Mouse (Mus musculus): ENCODE results near the gene Nmu. TPM values are rescaled to one million over a fixed set of nuclear protein-coding genes. Genes with fewer than 3 reads are reported as not detected.

Gene Nmu
- polyA plus RNA-seq, 1 experiment from 2014 or later = not detected

DNA sequence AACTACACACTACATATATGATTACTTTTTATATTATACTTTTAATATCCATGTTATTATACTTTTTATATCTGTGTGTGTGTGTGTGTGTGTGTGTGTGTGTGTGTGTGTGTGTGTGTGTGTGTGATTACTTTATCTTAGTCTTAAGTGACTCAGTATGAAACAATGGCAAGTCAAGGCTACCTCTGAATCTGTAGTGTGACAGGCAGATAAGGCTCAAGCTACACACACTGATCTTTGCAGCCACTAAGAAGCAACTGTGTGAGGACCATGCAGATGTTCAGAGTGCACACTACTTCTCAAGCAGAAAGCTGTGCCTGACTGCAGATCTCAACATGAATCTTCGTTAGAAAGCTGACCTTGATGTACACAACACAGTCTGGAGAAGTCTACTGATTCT is 79.7 kb downstream of the Nmu start:
- 95% methylated on average over 1 of the region's 1 CpGs for WGBS
- H3K36me3 ChIP-seq (ENCODE audit: control insufficient read depth, insufficient read depth, low read length) = no peaks in the 10 kb centered on the region
- H3K4me2 ChIP-seq (ENCODE audit: low read depth, low read length) = no peak overlapping the region
- H3K4me1 ChIP-seq (ENCODE audit: control insufficient read depth, insufficient read depth, low read length) = no peaks in the 10 kb centered on the region
- H3K27me3 ChIP-seq (replicated peaks; ENCODE audit: control insufficient read depth, insufficient read depth, low read length) = no peaks in the 10 kb centered on the region
- no peaks in the 10 kb centered on the region for H3K9me3 ChIP-seq (ENCODE audit: control insufficient read depth, low read length)
- no peak overlapping the region for H3K4me3 ChIP-seq (ENCODE audit: low read depth, low read length)
- DNase-seq (ENCODE audit: low spot score) (no peak), ATAC-seq (ENCODE audit: low read depth) (no peak)
- H3K9ac ChIP-seq (ENCODE audit: low read depth, low read length) = no peak overlapping the region
- no peak overlapping the region for H3K27ac ChIP-seq (replicated peaks; ENCODE audit: low read depth, low read length)

Other genes with a start within 250 kb of the Nmu start
- gene Srd5a3, start 223.5 kb downstream of the Nmu start, polyA plus RNA-seq (2014; fragmentation: Nextera tagmentation; extraction: Ambion mirVana) = 27.6 and 31.0 TPM in 2 replicates
- 126 and 130 TPM in 2 replicates for gene Tmem165, start 179.9 kb downstream of the Nmu start, polyA plus RNA-seq (2014; fragmentation: Nextera tagmentation; extraction: Ambion mirVana)
- 12.6 and 13.2 TPM in 2 replicates for gene Clock, start 59.0 kb downstream of the Nmu start, polyA plus RNA-seq (2014; fragmentation: Nextera tagmentation; extraction: Ambion mirVana)
- not detected in 2 replicates for gene Pdcl2, start 32.6 kb downstream of the Nmu start, polyA plus RNA-seq (2014; fragmentation: Nextera tagmentation; extraction: Ambion mirVana)
- gene Gm7271, start 120.3 kb upstream of the Nmu start, polyA plus RNA-seq (2014; fragmentation: Nextera tagmentation; extraction: Ambion mirVana) = 1.6 and 2.5 TPM in 2 replicates
- 27.5 and 33.1 TPM in 2 replicates for gene Exoc1, start 165.5 kb upstream of the Nmu start, polyA plus RNA-seq (2014; fragmentation: Nextera tagmentation; extraction: Ambion mirVana)
- gene Cep135, start 224.9 kb upstream of the Nmu start, polyA plus RNA-seq (2014; fragmentation: Nextera tagmentation; extraction: Ambion mirVana) = 6.4 and 6.8 TPM in 2 replicates